Mouse (Mus musculus): Measurements from ENCODE around the gene Cmklr1. TPM values are rescaled to one million over a fixed set of nuclear protein-coding genes. Genes with fewer than 3 reads are reported as not detected.

Cmklr1 gene
- polyA plus RNA-seq, 1 experiment from 2014 or later = 3.4 TPM

DNA sequence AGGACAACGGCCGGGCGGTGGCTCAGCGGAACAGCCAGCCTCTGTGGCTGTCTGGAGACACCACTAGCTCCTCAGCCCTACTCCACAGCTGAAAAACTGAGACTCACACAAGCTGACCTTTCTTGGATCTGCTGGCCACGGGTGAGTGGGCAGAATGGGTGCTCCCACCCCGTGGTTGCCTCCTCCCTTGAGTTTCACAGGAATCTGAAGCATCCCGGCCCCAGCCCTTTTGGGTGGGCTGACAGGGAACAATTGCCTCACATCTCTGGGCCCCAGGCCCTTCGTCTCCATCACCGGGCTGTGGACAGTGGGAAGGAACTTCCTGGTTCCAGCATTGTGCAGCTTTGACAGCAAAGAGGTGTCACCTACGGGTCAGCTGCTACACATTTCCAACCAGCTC, 20.1 kb downstream of the Cmklr1 start:
- WGBS = 73% methylated on average over 10 of the region's 10 CpGs
- Histone ChIP-seq H3K4me3 (no peak overlapping the region), H3K27me3 (ENCODE audit: low read depth, poor library complexity, severe bottlenecking) (0 out of 2 replicates have a peak, but pooled peaks cover 7% of the 10 kb centered on the region), H3K36me3 (no peaks in the 10 kb centered on the region), H3K4me1 (peaks cover 94% of the 10 kb centered on the region), H3K9me3 (replicated peaks) (no peaks in the 10 kb centered on the region), H3K27ac (peak overlapping the region; percentile 66; the same call in 1 of the 2 replicates)
- DNase-seq (ENCODE audit: low spot score) = no peak

DNA sequence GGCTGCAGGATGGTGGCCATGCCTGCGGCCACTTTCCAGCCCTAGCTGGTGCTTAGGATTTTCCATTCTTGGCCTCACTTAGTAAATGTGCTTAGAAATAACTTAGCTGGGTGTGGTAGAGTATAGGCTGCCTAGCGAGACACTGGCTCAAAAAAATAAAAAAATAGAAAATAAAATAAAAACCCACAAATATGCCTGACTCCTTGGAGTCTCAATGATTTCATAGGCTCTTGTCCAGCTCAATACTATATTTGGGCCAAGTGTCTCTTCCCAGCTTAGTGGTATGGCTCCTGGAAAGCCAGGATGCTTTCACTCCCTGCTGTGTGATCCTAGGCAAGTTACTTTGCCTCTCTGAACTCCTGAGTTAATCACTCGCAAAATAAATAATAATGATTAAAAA, 21.0 kb downstream of the Cmklr1 start:
- H3K27ac ChIP-seq = no peak overlapping the region
- 0 out of 2 replicates have a peak, but pooled peaks cover 3% of the 10 kb centered on the region for H3K36me3 ChIP-seq
- H3K27me3 ChIP-seq (ENCODE audit: low read depth, poor library complexity, severe bottlenecking) = 0 out of 2 replicates have a peak, but pooled peaks cover 7% of the 10 kb centered on the region
- H3K4me1 ChIP-seq = peaks cover 85% of the 10 kb centered on the region
- 91% methylated on average over 3 of the region's 3 CpGs for WGBS
- no peak overlapping the region for H3K4me3 ChIP-seq
- no peak for DNase-seq (ENCODE audit: low spot score)
- H3K9me3 ChIP-seq (replicated peaks) = no peaks in the 10 kb centered on the region

DNA sequence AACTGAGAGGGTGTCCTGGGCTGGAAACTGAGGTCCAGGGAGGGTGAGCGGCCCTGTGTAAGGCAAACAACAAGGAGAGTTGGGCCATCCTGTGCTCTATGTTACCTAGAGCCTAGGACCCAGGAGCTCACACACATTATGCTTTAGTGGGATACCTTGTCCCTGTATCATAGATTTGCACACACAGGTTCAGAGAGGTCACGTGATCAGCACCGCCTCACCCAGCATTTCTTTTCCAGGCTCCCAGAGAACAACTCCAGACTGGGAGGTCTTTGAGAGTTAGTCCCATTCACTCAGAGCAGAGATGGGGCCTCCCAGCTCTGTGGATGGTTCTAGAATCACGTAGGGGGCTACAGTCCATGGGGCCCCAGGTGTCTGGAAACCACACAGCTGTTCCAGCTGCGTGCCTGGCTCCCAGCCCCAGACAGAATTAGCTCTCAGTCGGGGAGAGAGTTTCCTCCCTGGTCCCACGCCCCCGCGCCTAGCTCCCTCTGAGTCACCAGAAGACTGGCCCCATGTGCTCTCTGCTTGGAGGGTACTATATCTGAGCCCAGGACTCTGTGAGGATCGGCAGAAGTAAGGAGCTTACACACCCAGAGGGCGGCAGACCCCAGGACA, 22.3 kb downstream of the Cmklr1 start:
- DNase-seq (ENCODE audit: low spot score) = no peak
- H3K36me3 ChIP-seq = 0 out of 2 replicates have a peak, but pooled peaks cover 3% of the 10 kb centered on the region
- 48% methylated on average over 11 of the region's 11 CpGs for WGBS
- H3K9me3 ChIP-seq (replicated peaks) = no peaks in the 10 kb centered on the region
- peaks cover 82% of the 10 kb centered on the region for H3K4me1 ChIP-seq
- 0 out of 2 replicates have a peak, but pooled peaks cover 7% of the 10 kb centered on the region for H3K27me3 ChIP-seq (ENCODE audit: low read depth, poor library complexity, severe bottlenecking)
- H3K4me3 ChIP-seq = no peak overlapping the region
- peak overlapping the region; percentile 75 for H3K27ac ChIP-seq

DNA sequence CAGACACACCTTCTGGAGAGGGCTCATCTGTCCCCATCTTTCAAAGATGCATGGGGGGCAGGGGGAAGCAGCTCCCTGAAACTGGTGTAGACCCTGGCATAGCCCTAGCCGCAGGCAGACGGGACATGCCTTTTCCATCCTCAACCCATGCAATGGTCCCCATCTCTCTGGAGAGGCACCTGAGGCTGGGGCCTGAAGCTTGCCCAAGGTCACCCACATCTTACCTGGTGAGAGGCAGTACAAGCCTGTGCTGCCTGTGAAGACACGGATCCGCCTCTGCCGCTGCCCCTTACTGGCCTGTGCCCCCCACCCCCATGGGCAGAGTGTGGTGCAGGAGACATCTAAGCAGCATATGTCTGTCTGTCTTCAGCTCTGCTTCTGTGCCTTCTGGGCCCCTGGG, 23.2 kb downstream of the Cmklr1 start:
- Histone ChIP-seq H3K27me3 (ENCODE audit: low read depth, poor library complexity, severe bottlenecking) (0 out of 2 replicates have a peak, but pooled peaks cover 7% of the 10 kb centered on the region), H3K4me1 (peaks cover 80% of the 10 kb centered on the region), H3K36me3 (0 out of 2 replicates have a peak, but pooled peaks cover 3% of the 10 kb centered on the region), H3K27ac (peak overlapping the region; percentile 75), H3K4me3 (peak overlapping the region; percentile 20; the same call in 1 of the 2 replicates), H3K9me3 (replicated peaks) (no peaks in the 10 kb centered on the region)
- no peak for DNase-seq (ENCODE audit: low spot score)
- 72% methylated on average over 5 of the region's 5 CpGs for WGBS

DNA sequence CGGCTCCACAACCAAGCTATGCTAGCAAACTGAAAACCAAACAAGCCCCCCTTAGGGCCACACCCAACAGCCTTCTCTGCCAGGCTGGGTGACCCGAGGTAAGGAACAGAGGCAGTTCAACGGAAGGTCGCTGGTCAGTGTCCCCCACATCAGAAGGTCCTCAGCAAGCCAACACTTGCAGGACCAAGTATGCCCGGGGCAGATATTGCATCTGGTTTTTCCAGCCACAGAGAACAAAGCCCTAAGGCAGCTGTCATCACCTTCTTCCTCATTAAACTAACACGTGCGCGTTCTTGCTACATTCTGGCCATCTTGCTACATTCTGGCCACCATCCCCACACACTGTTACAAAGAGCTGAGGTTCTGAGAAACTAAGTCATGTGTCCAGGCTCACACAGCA, 23.9 kb downstream of the Cmklr1 start:
- H3K27me3 ChIP-seq (ENCODE audit: low read depth, poor library complexity, severe bottlenecking) = 0 out of 2 replicates have a peak, but pooled peaks cover 7% of the 10 kb centered on the region
- H3K4me3 ChIP-seq = no peak overlapping the region
- 0 out of 2 replicates have a peak, but pooled peaks cover 3% of the 10 kb centered on the region for H3K36me3 ChIP-seq
- H3K9me3 ChIP-seq (replicated peaks) = no peaks in the 10 kb centered on the region
- peak; percentile 64 for DNase-seq (ENCODE audit: low spot score)
- peaks cover 76% of the 10 kb centered on the region for H3K4me1 ChIP-seq
- 46% methylated on average over 8 of the region's 8 CpGs for WGBS
- peak overlapping the region; percentile 75 for H3K27ac ChIP-seq

DNA sequence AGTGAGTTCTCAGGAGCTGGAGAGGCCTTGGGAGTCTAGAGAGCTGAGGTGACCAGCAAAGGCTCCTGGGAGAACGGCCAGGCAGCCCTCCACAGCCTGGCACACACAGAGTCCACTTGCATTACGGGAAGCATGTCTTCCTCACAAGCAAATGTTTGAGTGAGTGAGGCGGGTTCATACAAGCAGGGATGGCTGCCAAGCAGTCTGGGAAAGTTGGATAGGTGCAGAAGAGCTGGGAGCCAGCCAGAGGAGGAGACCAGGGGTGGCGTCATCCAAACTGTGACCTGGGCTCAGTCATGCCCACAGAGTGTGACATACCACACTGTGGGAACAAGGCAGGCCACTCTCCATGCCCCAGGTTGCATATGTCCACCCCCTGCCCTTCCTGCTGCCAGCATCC, 25.2 kb downstream of the Cmklr1 start:
- Histone ChIP-seq H3K4me1 (peaks cover 74% of the 10 kb centered on the region), H3K36me3 (0 out of 2 replicates have a peak, but pooled peaks cover 3% of the 10 kb centered on the region), H3K27ac (no peak overlapping the region), H3K9me3 (replicated peaks) (no peaks in the 10 kb centered on the region), H3K4me3 (no peak overlapping the region), H3K27me3 (ENCODE audit: low read depth, poor library complexity, severe bottlenecking) (0 out of 2 replicates have a peak, but pooled peaks cover 7% of the 10 kb centered on the region)
- DNase-seq (ENCODE audit: low spot score) = no peak
- WGBS = 96% methylated on average over 4 of the region's 4 CpGs

DNA sequence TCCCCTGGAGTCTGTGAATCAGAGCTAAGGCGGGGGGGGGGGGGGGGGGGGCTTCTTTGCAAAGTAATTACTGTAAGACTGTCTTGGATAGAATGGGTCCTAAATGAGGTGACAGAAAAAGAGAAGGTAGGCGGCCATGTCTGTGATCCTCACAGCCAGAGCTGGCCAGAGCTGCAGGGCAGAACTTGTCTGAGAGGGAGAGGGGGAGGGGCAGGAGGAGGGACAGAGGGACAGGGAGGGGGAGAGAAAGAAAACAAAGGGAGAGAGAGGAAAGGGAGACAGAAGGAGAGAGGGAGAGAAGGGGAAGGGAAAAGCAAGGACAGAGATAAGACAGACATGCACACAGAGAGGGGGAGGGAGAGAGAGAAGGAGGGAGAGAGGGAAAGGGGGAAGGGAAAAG, 27.2 kb downstream of the Cmklr1 start:
- DNase-seq (ENCODE audit: low spot score) = no peak
- H3K27ac ChIP-seq = peak overlapping the region; percentile 81
- WGBS = 10% methylated on average over 2 of the region's 2 CpGs

DNA sequence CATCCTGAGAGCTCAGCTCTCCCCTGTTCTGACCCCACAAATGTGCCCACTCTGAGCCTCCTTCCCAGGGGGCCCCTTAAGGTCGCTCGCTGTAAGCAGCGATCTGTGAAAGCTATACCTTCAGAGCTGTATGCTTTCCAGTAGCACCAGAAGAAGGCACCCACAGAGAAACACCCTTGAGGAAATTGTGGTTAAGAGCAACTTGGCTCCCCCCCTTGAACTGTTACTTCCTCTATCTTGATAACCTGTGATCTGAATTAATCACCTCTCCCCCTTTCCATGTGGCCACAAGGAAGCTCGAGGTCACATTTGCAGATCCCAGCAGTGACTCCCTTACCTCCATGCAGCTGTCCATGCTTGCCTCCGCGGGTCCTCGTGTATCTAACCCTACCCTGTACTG, 29.2 kb downstream of the Cmklr1 start:
- Histone ChIP-seq H3K27ac (peak overlapping the region; percentile 47; the same call in 1 of the 2 replicates), H3K36me3 (peaks cover 7% of the 10 kb centered on the region; the same call in 1 of the 2 replicates), H3K4me3 (no peak overlapping the region), H3K9me3 (replicated peaks) (no peaks in the 10 kb centered on the region), H3K4me1 (peaks cover 39% of the 10 kb centered on the region), H3K27me3 (ENCODE audit: low read depth, poor library complexity, severe bottlenecking) (no peaks in the 10 kb centered on the region)
- DNase-seq (ENCODE audit: low spot score) = no peak
- 83% methylated on average over 7 of the region's 7 CpGs for WGBS

More for the DNA sequence above, 27.2 kb downstream of the Cmklr1 start:
- Histone ChIP-seq H3K36me3 (0 out of 2 replicates have a peak, but pooled peaks cover 3% of the 10 kb centered on the region), H3K4me1 (peaks cover 60% of the 10 kb centered on the region), H3K4me3 (no peak overlapping the region), H3K27me3 (ENCODE audit: low read depth, poor library complexity, severe bottlenecking) (0 out of 2 replicates have a peak, but pooled peaks cover 7% of the 10 kb centered on the region), H3K9me3 (replicated peaks) (no peaks in the 10 kb centered on the region)

DNA sequence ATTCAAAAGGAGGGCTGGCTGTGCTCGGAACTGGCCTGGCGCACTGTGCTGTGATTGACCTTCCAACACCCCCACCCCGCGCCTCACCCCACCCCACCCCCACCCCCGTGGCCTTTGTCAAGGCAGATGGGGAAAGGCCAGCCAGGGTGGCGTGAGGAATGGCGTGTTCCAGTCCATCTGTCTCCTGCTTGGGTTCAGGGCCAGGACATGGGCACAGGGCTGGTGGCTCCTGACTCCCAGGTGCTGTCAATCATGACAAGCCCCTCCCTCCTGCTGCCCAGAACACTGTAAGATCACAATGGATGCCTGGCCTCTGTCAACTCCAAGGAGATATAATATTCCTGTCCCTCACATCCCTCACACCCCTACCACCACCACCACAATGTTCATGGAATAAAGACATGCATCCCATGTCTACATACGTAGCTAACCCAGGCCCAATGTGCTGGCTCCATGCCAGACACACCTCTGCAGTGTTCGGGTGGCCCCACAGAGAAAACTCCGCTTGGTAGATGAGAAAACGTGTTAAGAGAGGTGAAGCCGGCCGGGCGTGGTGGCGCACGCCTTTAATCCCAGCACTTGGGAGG, 30.0 kb downstream of the Cmklr1 start:
- no peaks in the 10 kb centered on the region for H3K9me3 ChIP-seq (replicated peaks)
- no peak overlapping the region for H3K4me3 ChIP-seq
- H3K27me3 ChIP-seq (ENCODE audit: low read depth, poor library complexity, severe bottlenecking) = no peaks in the 10 kb centered on the region
- H3K4me1 ChIP-seq = peaks cover 33% of the 10 kb centered on the region
- DNase-seq (ENCODE audit: low spot score) = no peak
- 0 out of 2 replicates have a peak overlapping the region, but pooled peaks have one; percentile 4 for H3K27ac ChIP-seq
- H3K36me3 ChIP-seq = peaks cover 13% of the 10 kb centered on the region; the same call in 1 of the 2 replicates
- 69% methylated on average over 16 of the region's 16 CpGs for WGBS

DNA sequence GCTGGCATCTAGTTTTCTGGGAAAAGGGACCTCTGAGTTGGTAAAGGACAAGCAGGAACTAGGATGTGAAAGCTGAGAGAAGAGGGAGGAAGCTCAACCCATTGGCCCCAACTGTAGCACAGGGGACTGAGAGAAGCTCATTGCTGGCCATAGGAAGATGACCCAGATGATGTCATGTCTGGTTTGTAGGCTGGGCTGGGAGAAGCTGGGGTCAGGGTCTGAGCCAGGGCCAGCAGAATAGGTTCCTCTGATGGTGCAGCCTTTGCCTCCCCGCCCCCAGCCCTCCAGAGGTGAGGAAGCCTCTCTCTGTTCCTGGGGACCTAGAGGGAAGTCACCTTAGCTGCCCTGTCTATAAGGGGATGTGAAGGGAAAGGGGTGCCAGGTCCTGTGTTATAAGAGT, 31.1 kb downstream of the Cmklr1 start:
- H3K36me3 ChIP-seq = peaks cover 21% of the 10 kb centered on the region
- no peak overlapping the region for H3K4me3 ChIP-seq
- peaks cover 33% of the 10 kb centered on the region for H3K4me1 ChIP-seq
- H3K9me3 ChIP-seq (replicated peaks) = no peaks in the 10 kb centered on the region
- no peak for DNase-seq (ENCODE audit: low spot score)
- 81% methylated on average over 1 of the region's 1 CpGs for WGBS
- H3K27ac ChIP-seq = no peak overlapping the region
- H3K27me3 ChIP-seq (ENCODE audit: low read depth, poor library complexity, severe bottlenecking) = no peaks in the 10 kb centered on the region

DNA sequence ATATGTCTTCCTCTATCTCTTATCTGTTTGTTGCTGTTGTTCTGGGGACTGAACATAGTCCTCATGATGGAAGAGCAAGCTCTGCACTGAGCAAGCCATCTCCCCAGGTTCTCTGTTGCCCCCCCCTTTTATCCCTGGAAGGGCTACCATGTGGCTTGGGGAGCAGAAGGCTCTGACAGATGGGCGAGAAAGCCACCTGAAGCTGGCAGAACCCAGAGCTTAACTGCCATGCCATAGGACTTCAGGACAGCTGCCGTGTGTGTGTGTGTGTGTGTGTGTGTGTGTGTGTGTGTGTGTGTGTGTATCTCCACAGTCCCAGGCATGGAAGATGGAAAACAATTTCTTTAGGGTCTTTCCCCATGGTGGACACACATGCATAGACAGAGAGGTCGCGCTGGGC, 31.5 kb downstream of the Cmklr1 start:
- no peak for DNase-seq (ENCODE audit: low spot score)
- Histone ChIP-seq H3K9me3 (replicated peaks) (no peaks in the 10 kb centered on the region), H3K4me3 (no peak overlapping the region), H3K27ac (no peak overlapping the region), H3K27me3 (ENCODE audit: low read depth, poor library complexity, severe bottlenecking) (no peaks in the 10 kb centered on the region), H3K36me3 (peaks cover 25% of the 10 kb centered on the region), H3K4me1 (peaks cover 31% of the 10 kb centered on the region)
- WGBS = 89% methylated on average over 4 of the region's 4 CpGs

DNA sequence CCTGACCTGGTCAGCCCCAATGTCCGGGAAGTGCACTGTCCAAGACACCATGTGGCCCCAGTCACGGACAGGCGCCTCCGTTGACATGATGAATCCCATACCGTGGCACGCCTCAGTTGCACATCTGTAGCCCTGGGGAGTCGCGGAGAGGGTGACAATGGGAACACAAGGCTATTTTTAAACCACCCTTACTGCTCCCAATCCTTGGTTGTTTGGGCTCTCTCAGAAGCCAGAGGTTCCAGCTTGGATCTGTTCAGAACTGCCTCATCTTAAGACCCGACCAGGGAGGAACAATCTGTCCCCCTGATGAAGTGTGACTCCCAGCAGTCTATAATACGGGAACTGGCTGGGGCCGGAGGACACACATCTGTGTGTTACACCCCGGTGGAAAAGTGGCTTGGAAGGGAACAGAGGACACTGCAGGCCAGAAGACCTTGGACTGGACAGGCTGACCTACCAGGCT, 38.4 kb downstream of the Cmklr1 start:
- H3K36me3 ChIP-seq = peaks cover 37% of the 10 kb centered on the region
- peaks cover 50% of the 10 kb centered on the region for H3K4me1 ChIP-seq
- H3K4me3 ChIP-seq = no peak overlapping the region
- H3K27ac ChIP-seq = no peak overlapping the region
- H3K27me3 ChIP-seq (ENCODE audit: low read depth, poor library complexity, severe bottlenecking) = no peaks in the 10 kb centered on the region
- DNase-seq (ENCODE audit: low spot score) = no peak
- WGBS = 84% methylated on average over 12 of the region's 12 CpGs
- no peaks in the 10 kb centered on the region for H3K9me3 ChIP-seq (replicated peaks)

DNA sequence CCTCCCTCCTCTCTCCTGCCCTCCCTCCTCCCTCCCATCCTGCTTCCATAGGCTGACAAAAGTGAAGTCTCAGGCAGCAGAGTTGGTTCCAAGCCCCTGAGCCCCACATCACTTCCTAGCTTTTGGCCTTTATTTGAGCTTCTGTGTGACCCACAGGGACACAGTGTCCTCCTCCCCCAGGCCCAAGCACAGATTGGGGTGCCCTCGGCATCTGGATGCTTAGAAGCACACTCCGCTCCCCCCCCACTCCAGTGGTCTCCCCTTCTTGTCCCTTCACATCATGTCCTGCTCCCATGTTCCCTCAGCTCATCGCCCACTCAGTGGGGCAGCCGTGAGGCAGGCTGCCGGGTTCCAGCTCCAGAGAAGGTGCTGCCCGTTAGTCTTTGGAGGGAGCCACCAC, 39.1 kb downstream of the Cmklr1 start:
- H3K4me1 ChIP-seq = peaks cover 57% of the 10 kb centered on the region
- no peak overlapping the region for H3K4me3 ChIP-seq
- DNase-seq (ENCODE audit: low spot score) = no peak
- peaks cover 35% of the 10 kb centered on the region for H3K36me3 ChIP-seq
- 88% methylated on average over 6 of the region's 6 CpGs for WGBS
- no peaks in the 10 kb centered on the region for H3K9me3 ChIP-seq (replicated peaks)
- no peaks in the 10 kb centered on the region for H3K27me3 ChIP-seq (ENCODE audit: low read depth, poor library complexity, severe bottlenecking)
- H3K27ac ChIP-seq = peak overlapping the region; percentile 75; the same call in 1 of the 2 replicates
